Mouse (Mus musculus) left cerebral cortex, adult 9 months (tissue): ENCODE measurements at regions not wholly inside any gene's neighbourhood (a gene's known extent, or its start where the extent isn't known, plus 50 kb on each side); places are given as distances from the start of the nearest gene placed in this dataset.

Experiments used
- DNase-seq, 2 experiments: peaks; one replicate each; pipeline ENCODE4 v3.0.0; 2022; ENCODE audit warnings: low spot score in 2 of 2

- peak; percentile 4 to 39 for DNase-seq
Observed at GRCm38 (mm10) chr11:21478191-21478590, 93.8 kb upstream of the Wdpcp start.

- DNase-seq: no peak
Observed at GRCm38 (mm10) chr11:21470711-21471110, 99.7 kb upstream of the Ugp2 start.

- DNase-seq: no peak
Observed at GRCm38 (mm10) chr11:21468465-21468864, 97.5 kb upstream of the Ugp2 start.

GRCm38 (mm10) chr11:21460011-21460410 lies 89.0 kb upstream of the Ugp2 start:
- DNase-seq: no peak

- DNase-seq: peak in 1 of 2 experiments; percentile 49
Observed at GRCm38 (mm10) chr11:21453308-21454106, 82.5 kb upstream of the Ugp2 start.

GRCm38 (mm10) chr11:21433726-21434125 lies 62.7 kb upstream of the Ugp2 start:
- DNase-seq: no peak

GRCm38 (mm10) chr11:21430021-21430420 lies 59.0 kb upstream of the Ugp2 start:
- no peak for DNase-seq

GRCm38 (mm10) chr11:21428749-21429148 lies 57.7 kb upstream of the Ugp2 start:
- DNase-seq: no peak

GRCm38 (mm10) chr11:21428013-21428317 lies 57.0 kb upstream of the Ugp2 start:
- no peak for DNase-seq

- DNase-seq: no peak
Observed at GRCm38 (mm10) chr11:21427291-21428012, 56.5 kb upstream of the Ugp2 start.

GRCm38 (mm10) chr11:21425480-21426101 lies 54.6 kb upstream of the Ugp2 start:
- DNase-seq: peak in 1 of 2 experiments; percentile 2

GRCm38 (mm10) chr11:21424345-21424744 lies 53.3 kb upstream of the Ugp2 start:
- no peak for DNase-seq

- DNase-seq: no peak
Observed at GRCm38 (mm10) chr11:21422281-21422878, 51.4 kb upstream of the Ugp2 start.
